8 mouse cellular contexts compared by ENCODE assay signal in genomic region chr7:101011681-101012367, GRCm38 (mm10). TPM values are rescaled to one million over a fixed set of nuclear protein-coding genes. Genes with fewer than 3 reads are reported as not detected.
DNase-seq lines count a peak whose midpoint lies in the region; ATAC-seq lines count a peak whose summit lies in the region.

No protein-coding gene starts in this region.

- no peaks in the 10 kb centered on the region for H3K36me3 ChIP-seq in forebrain, embryonic 12.5 days (replicated peaks)

- H3K4me3 ChIP-seq in forebrain, embryonic 12.5 days (replicated peaks): peak overlapping the region; percentile 52

- DNase-seq in 416B (ENCODE audit: low read depth): peak; percentile 82
- DNase-seq in adrenal gland, adult (ENCODE audit: inconsistent age in 2 of 2, low spot score in 1 of 2): peak; percentile 76 to 89
- DNase-seq in heart, postnatal 25 days (ENCODE audit: low spot score): peak; percentile 87
- peak; percentile 33 for DNase-seq in layer of hippocampus, adult 9-11 months
- DNase-seq in lung, postnatal 36 days: peak; percentile 90
- DNase-seq in retina, embryonic 14.5 days (ENCODE audit: low spot score): peak; percentile 77
- DNase-seq in thymus, postnatal 4 days: peak; percentile 72

- peaks cover 12% of the 10 kb centered on the region for H3K4me1 ChIP-seq in forebrain, embryonic 12.5 days

- intact Hi-C loops in heart, postnatal 25 days (cut with DNase I): loop anchor here (2.0 kb wide), 2 partner anchors 21 to 37 kb away; no protein-coding TSS in a partner anchor

- peak; percentile 89 for ATAC-seq in forebrain, embryonic 12.5 days (ENCODE audit: low FRiP score)

- H3K9ac ChIP-seq in forebrain, embryonic 12.5 days: peak overlapping the region; percentile 51

- peaks cover 73% of the 10 kb centered on the region for H3K27me3 ChIP-seq in forebrain, embryonic 12.5 days

- H3K9me3 ChIP-seq in forebrain, embryonic 12.5 days: no peaks in the 10 kb centered on the region

- H3K27ac ChIP-seq in forebrain, embryonic 12.5 days: no peak overlapping the region

- WGBS in forebrain, embryonic 12.5 days: under 1% methylated on average over 53 of the region's 53 CpGs

- peak overlapping the region; percentile 98 for H3K4me2 ChIP-seq in forebrain, embryonic 12.5 days

RNA-seq across cellular contexts. Expression of gene P2ry2, which starts 0.8 kb away (rescaled TPM):
- polyA plus RNA-seq in forebrain, embryonic 12.5 days (2016; fragmentation: Nextera tagmentation; extraction: Ambion mirVana): 0.12 and 0.15 TPM in 2 replicates
- 10 to 100 TPM; 17.3 to 26.1 TPM for total RNA-seq in heart, postnatal 25 days (2021)

RNA-seq across cellular contexts. Expression of gene P2ry6, which starts 37.4 kb away (rescaled TPM):
- polyA plus RNA-seq in forebrain, embryonic 12.5 days (2016; fragmentation: Nextera tagmentation; extraction: Ambion mirVana): 1.9 and 2.7 TPM in 2 replicates
- total RNA-seq in heart, postnatal 25 days (2021): 1 to 10 TPM; 4.4 TPM

Comparison
In these comparisons a context has a peak if more than half of its experiments do, and no peak if none do; other contexts are left out.
1. DNase-seq: peak in every context shown above with its lines; median percentile 90 in lung, postnatal 36 days; 87 in heart, postnatal 25 days; 82 in adrenal gland, adult; 82 in 416B; 77 in retina, embryonic 14.5 days; 72 in thymus, postnatal 4 days; 33 in layer of hippocampus, adult 9-11 months.